Mouse (Mus musculus) kidney, postnatal 0 days (tissue): ENCODE measurements at regions not wholly inside any gene's neighbourhood (a gene's known extent, or its start where the extent isn't known, plus 50 kb on each side); places are given as distances from the start of the nearest gene placed in this dataset.
"Not testable (repeated sequence)": the region's sequence is repeated elsewhere in the genome, so short reads cannot be mapped to it uniquely, and the experiment has no call there.

ENCODE experiments used
- ATAC-seq: fragments of 200-750 bp; cut with Nextera tagmentation; replicated peaks from 2 replicates; pipeline ENCODE4 v1.8.0; 2017; ENCODE audit warnings: low read depth, moderate number of reproducible peaks, moderate TSS enrichment, moderate library complexity; ENCODE audit not compliant: low FRiP score
- DNase-seq: peaks from one replicate; pipeline ENCODE4 v3.0.0-alpha.2; 2016; ENCODE audit warnings: low spot score
- H3K27ac ChIP-seq: fragments of 300-500 bp; sonication (generic); 2 replicates; pipeline ENCODE4 v1.5.1; 2014; ENCODE audit warnings: mild to moderate bottlenecking
- H3K27me3 ChIP-seq: fragments of 300-500 bp; sonication (generic); 2 replicates; pipeline ENCODE4 v1.6.1; 2014; ENCODE audit warnings: low read length, mixed read lengths; ENCODE audit not compliant: insufficient read depth
- H3K36me3 ChIP-seq: fragments of 300-500 bp; sonication (generic); 2 replicates; pipeline ENCODE4 v1.6.1; 2014; ENCODE audit warnings: low read length, mixed read lengths; ENCODE audit not compliant: insufficient read depth
- H3K4me1 ChIP-seq: fragments of 300-500 bp; sonication (generic); replicated peaks from 2 replicates; pipeline ENCODE4 v1.6.1; 2014; ENCODE audit warnings: antibody characterized with exemption, low read length, mixed read lengths; ENCODE audit not compliant: insufficient read depth
- H3K4me2 ChIP-seq: fragments of 300-500 bp; sonication (generic); 2 replicates; pipeline ENCODE4 v1.6.1; 2014; ENCODE audit warnings: mild to moderate bottlenecking, low read length, moderate library complexity, mixed read lengths
- H3K4me3 ChIP-seq: fragments of 300-500 bp; sonication (generic); replicated peaks from 2 replicates; pipeline ENCODE4 v1.5.1; 2014; ENCODE audit warnings: low read depth, low read length
- H3K9ac ChIP-seq: fragments of 300-500 bp; sonication (generic); 2 replicates; pipeline ENCODE4 v1.6.1; 2014; ENCODE audit warnings: low read depth, low read length
- H3K9me3 ChIP-seq: fragments of 300-500 bp; sonication (generic); replicated peaks from 2 replicates; pipeline ENCODE4 v1.6.1; 2016; ENCODE audit warnings: low read length, inconsistent platforms, mixed read lengths
- CTCF ChIP-seq: IDR thresholded peaks from 2 replicates; pipeline ENCODE4 v1.5.1; 2016; ENCODE audit warnings: antibody characterized with exemption, low read depth, mild to moderate bottlenecking, moderate library complexity
- WGBS: fragments of 180-500 bp; shearing (Covaris S2); extraction: QIAGEN DNeasy Blood & Tissue Kit; methylation state at CpG from one replicate; pipeline ENCODE4 v1.1.7; 2014; 5-methylcytosine and 5-hydroxymethylcytosine counted together

DNA sequence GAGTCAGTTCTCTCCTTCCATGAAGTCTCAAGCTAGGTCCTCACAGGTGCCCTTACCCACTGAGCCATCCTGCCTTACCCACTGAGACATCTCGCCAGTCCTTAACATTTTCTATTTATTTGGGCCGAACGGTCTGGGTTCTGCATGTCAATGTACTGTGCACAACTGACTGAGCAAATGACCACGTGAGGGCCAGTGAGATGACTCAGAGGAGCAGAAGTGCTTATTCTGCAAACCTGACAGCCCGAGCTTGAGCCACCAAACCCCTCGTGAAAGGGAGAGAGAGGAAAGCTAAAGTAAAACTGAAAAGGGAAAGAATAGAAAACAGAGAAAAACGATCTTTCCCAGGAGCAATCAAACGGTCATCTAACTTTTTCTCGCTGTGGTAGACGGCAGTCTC is 52.2 kb upstream of the Nmd3 start:
- no peaks in the 10 kb centered on the region for H3K27me3 ChIP-seq
- WGBS, result 78% methylated on average over 10 of the region's 10 CpGs
- H3K4me2 ChIP-seq, result no peak overlapping the region
- no peaks in the 10 kb centered on the region for H3K9me3 ChIP-seq
- no peak overlapping the region for H3K9ac ChIP-seq
- DNase-seq (no peak), ATAC-seq (no peak)
- H3K4me3 ChIP-seq, result no peak overlapping the region
- TF ChIP-seq CTCF, result no peak
- no peaks in the 10 kb centered on the region for H3K36me3 ChIP-seq
- H3K4me1 ChIP-seq, result no peaks in the 10 kb centered on the region
- H3K27ac ChIP-seq, result no peak overlapping the region

DNA sequence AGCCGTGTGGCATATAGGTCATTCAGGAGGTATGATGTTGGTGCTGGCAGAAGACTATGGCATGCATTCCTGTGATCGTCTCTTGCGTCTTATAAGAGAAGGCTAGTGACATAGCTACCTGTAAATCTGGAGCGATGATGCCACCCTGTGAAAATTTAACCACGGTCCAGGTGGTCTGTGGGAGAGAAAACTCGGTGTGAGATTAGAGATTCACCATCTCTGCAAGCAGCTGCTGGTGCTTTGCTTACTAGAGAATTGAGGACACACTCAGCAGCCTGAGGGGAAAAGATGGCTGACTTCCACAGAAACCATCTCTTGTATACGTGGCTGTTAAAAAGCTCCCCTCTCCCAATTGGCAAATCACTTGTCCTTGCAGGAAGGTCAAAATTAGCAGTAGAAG is 54.0 kb upstream of the Nmd3 start:
- Histone ChIP-seq H3K9ac (no peak overlapping the region), H3K27me3 (no peaks in the 10 kb centered on the region), H3K4me2 (no peak overlapping the region), H3K4me3 (no peak overlapping the region), H3K4me1 (no peaks in the 10 kb centered on the region), H3K36me3 (no peaks in the 10 kb centered on the region), H3K9me3 (no peaks in the 10 kb centered on the region), H3K27ac (no peak overlapping the region)
- ATAC-seq (no peak), DNase-seq (no peak)
- TF ChIP-seq CTCF, result no peak
- WGBS, result 88% methylated on average over 7 of the region's 7 CpGs

DNA sequence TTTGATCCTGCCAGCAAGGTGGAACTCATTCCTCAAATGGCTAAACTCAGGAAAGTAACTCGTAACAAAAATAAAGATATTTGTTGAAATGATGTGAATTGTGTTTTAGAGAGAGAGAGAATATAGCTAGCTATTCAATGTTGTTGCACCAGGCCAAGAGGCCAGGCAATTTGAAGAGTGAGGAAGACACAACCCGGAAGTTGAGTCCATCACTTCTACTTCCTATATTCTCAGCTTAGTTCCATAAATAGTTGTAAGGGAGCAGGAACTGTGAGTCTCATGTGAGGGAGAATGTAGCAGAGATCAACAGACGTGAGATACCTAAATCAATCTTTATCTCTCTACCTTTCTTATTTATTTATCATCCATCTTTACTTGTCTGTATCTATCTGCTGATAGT is 54.4 kb upstream of the Nmd3 start:
- DNase-seq, result no peak
- WGBS, result 80% methylated on average over 3 of the region's 3 CpGs

DNA sequence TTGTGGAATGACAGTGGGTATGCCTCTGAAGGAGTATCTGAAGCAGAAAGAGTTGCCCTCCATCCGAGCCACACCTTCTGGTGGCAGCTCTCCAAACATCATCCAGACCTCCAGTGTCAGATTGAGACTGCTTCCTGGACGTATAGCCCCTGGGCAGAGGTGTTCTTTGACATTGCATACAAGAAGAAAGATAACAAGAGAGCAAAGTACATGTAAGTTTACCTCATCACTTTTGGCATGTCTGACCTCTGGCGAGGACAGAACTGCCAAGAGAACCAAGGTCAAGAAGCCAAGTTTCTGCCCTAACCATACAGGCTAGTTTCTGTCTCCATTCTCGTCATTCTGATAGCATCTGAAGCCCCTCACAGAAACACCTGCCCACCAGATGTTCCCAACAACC is 57.5 kb upstream of the Nmd3 start:
- Histone ChIP-seq H3K4me1 (no peaks in the 10 kb centered on the region), H3K36me3 (no peaks in the 10 kb centered on the region), H3K27me3 (no peaks in the 10 kb centered on the region), H3K9ac (no peak overlapping the region), H3K4me2 (no peak overlapping the region), H3K9me3 (no peaks in the 10 kb centered on the region), H3K4me3 (no peak overlapping the region), H3K27ac (no peak overlapping the region)
- TF ChIP-seq CTCF, result no peak
- ATAC-seq, result no peak
- 67% methylated on average over 4 of the region's 4 CpGs for WGBS
- DNase-seq, result no peak

More for the DNA sequence above, 54.4 kb upstream of the Nmd3 start:
- H3K9ac ChIP-seq, result no peak overlapping the region
- H3K9me3 ChIP-seq, result no peaks in the 10 kb centered on the region
- no peak overlapping the region for H3K4me3 ChIP-seq
- no peak overlapping the region for H3K27ac ChIP-seq
- no peaks in the 10 kb centered on the region for H3K36me3 ChIP-seq
- H3K27me3 ChIP-seq, result no peaks in the 10 kb centered on the region
- TF ChIP-seq CTCF, result no peak
- no peak overlapping the region for H3K4me2 ChIP-seq
- H3K4me1 ChIP-seq, result no peaks in the 10 kb centered on the region
- no peak for ATAC-seq

DNA sequence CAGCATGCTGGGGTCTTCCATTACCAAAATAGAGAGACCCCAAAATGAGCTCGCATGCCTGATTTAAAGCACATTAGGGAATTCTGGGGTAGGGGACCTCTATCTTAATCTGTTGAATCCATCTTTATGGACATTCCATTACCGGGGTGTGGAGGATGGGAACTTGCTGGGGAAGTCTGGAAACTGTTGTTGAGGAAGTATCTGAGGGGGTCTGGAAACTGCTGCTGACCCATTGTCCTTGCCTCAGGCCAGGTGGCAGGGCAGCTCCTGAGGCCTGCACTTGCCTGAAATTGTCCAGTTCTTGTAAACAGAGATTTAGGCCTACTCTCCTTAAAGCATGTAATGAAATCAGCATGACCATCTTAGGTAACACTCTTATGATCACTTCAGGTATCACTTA is 59.4 kb upstream of the B3galnt1 start:
- 51% methylated on average over 2 of the region's 2 CpGs for WGBS
- H3K4me3 ChIP-seq, result no peak overlapping the region
- no peak for TF ChIP-seq CTCF
- H3K9ac ChIP-seq, result no peak overlapping the region
- no peaks in the 10 kb centered on the region for H3K4me1 ChIP-seq
- no peaks in the 10 kb centered on the region for H3K27me3 ChIP-seq
- no peak overlapping the region for H3K27ac ChIP-seq
- no peak overlapping the region for H3K4me2 ChIP-seq
- no peaks in the 10 kb centered on the region for H3K9me3 ChIP-seq
- no peak for ATAC-seq
- no peaks in the 10 kb centered on the region for H3K36me3 ChIP-seq
- DNase-seq, result no peak

DNA sequence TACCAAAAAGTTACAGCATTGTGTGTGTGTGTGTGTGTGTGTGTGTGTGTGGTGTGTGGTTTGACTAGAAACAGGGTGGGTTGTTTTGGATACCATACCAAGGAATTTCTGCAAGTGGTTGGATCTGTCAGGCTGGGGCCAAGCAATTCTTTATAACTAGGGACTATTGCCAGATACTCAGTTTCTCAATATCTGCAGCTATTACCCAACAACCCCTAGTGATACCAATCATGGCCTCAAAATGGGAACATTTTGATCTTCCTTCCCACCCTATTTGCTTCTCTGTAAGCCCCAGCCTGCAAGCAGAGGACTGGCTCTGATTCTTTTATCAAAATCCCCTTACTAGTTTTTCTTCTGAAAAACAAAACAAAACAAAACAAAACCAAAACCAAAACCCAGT is 58.8 kb upstream of the B3galnt1 start:
- DNase-seq, result no peak

DNA sequence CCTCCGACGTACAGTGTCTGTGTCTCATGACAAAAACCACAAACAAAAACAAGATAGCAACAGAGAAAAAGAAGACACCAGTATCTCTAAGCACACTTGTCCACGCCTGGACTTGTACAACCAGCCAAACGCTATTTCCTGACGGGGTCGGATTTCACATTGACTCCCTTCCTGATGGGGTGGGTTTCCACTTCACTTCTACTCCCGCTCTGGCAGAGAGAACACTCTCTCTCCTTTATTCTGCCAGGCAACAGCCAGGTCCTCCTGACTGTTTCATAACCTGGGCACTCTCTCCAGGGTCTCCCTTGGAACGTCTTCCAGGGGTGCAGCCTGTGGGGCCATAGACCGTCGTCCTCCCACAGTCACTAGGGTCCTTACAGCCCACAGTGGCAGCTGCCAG is 56.9 kb upstream of the B3galnt1 start:
- DNase-seq, result peak; percentile 59
- not testable (repeated sequence) for H3K9me3 ChIP-seq, H3K27ac ChIP-seq, H3K4me2 ChIP-seq, H3K9ac ChIP-seq, H3K4me3 ChIP-seq, H3K4me1 ChIP-seq, H3K27me3 ChIP-seq, H3K36me3 ChIP-seq, ATAC-seq
- 26% methylated on average over 10 of the region's 10 CpGs for WGBS

More for the DNA sequence above, 58.8 kb upstream of the B3galnt1 start:
- Histone ChIP-seq H3K9ac (no peak overlapping the region), H3K4me1 (no peaks in the 10 kb centered on the region), H3K27ac (no peak overlapping the region), H3K4me2 (no peak overlapping the region), H3K4me3 (no peak overlapping the region), H3K27me3 (no peaks in the 10 kb centered on the region), H3K36me3 (no peaks in the 10 kb centered on the region), H3K9me3 (no peaks in the 10 kb centered on the region)
- TF ChIP-seq CTCF, result no peak
- ATAC-seq, result no peak
